Mouse (Mus musculus): ENCODE measurements around the gene Phkb. TPM values are rescaled to one million over a fixed set of nuclear protein-coding genes. Genes with fewer than 3 reads are reported as not detected.

Phkb gene
- polyA plus RNA-seq, 1 experiment from 2014 or later: 42.0 TPM

GRCm38 (mm10) chr8:86058618-86059017, 217.9 kb downstream of the Phkb start:
- Histone ChIP-seq H3K9me3 (replicated peaks) (no peaks in the 10 kb centered on the region), H3K27me3 (ENCODE audit: low read depth, poor library complexity, severe bottlenecking) (no peaks in the 10 kb centered on the region), H3K4me3 (no peak overlapping the region), H3K27ac (replicated peaks) (no peak overlapping the region), H3K36me3 (peaks cover 41% of the 10 kb centered on the region), H3K4me1 (no peaks in the 10 kb centered on the region)
- WGBS: 94% methylated on average over 5 of the region's 5 CpGs
- DNase-seq (ENCODE audit: low spot score): no peak

GRCm38 (mm10) chr8:86059130-86059529, 218.4 kb downstream of the Phkb start:
- Histone ChIP-seq H3K4me3 (no peak overlapping the region), H3K4me1 (no peaks in the 10 kb centered on the region), H3K9me3 (replicated peaks) (no peaks in the 10 kb centered on the region), H3K27me3 (ENCODE audit: low read depth, poor library complexity, severe bottlenecking) (no peaks in the 10 kb centered on the region), H3K27ac (replicated peaks) (no peak overlapping the region), H3K36me3 (peaks cover 43% of the 10 kb centered on the region)
- no peak for DNase-seq (ENCODE audit: low spot score)
- WGBS: 85% methylated on average over 5 of the region's 5 CpGs

GRCm38 (mm10) chr8:86063411-86063810, 222.7 kb downstream of the Phkb start:
- WGBS: 89% methylated on average over 2 of the region's 2 CpGs
- no peaks in the 10 kb centered on the region for H3K9me3 ChIP-seq (replicated peaks)

GRCm38 (mm10) chr8:86079433-86079832, 238.7 kb downstream of the Phkb start:
- no peak overlapping the region for H3K4me3 ChIP-seq
- H3K36me3 ChIP-seq: no peaks in the 10 kb centered on the region
- H3K27me3 ChIP-seq (ENCODE audit: low read depth, poor library complexity, severe bottlenecking): no peaks in the 10 kb centered on the region
- no peak overlapping the region for H3K27ac ChIP-seq (replicated peaks)
- no peak for DNase-seq (ENCODE audit: low spot score)
- no peaks in the 10 kb centered on the region for H3K4me1 ChIP-seq
- no peaks in the 10 kb centered on the region for H3K9me3 ChIP-seq (replicated peaks)
- WGBS: 98% methylated on average over 1 of the region's 1 CpGs

More at GRCm38 (mm10) chr8:86063411-86063810, 222.7 kb downstream of the Phkb start:
- Histone ChIP-seq H3K27me3 (ENCODE audit: low read depth, poor library complexity, severe bottlenecking) (no peaks in the 10 kb centered on the region), H3K4me1 (no peaks in the 10 kb centered on the region), H3K36me3 (peaks cover 27% of the 10 kb centered on the region), H3K4me3 (no peak overlapping the region), H3K27ac (replicated peaks) (no peak overlapping the region)
- no peak for DNase-seq (ENCODE audit: low spot score)

GRCm38 (mm10) chr8:86083346-86083745, 242.6 kb downstream of the Phkb start:
- DNase-seq (ENCODE audit: low spot score): no peak
- H3K27ac ChIP-seq (replicated peaks): no peak overlapping the region
- no peaks in the 10 kb centered on the region for H3K27me3 ChIP-seq (ENCODE audit: low read depth, poor library complexity, severe bottlenecking)
- no peaks in the 10 kb centered on the region for H3K36me3 ChIP-seq
- 86% methylated on average over 4 of the region's 4 CpGs for WGBS
- H3K9me3 ChIP-seq (replicated peaks): no peaks in the 10 kb centered on the region
- H3K4me3 ChIP-seq: no peak overlapping the region
- H3K4me1 ChIP-seq: no peaks in the 10 kb centered on the region

- Histone ChIP-seq H3K27ac (replicated peaks) (no peak overlapping the region), H3K27me3 (ENCODE audit: low read depth, poor library complexity, severe bottlenecking) (no peaks in the 10 kb centered on the region), H3K9me3 (replicated peaks) (no peaks in the 10 kb centered on the region), H3K36me3 (no peaks in the 10 kb centered on the region), H3K4me1 (no peaks in the 10 kb centered on the region), H3K4me3 (no peak overlapping the region)
- DNase-seq (ENCODE audit: low spot score): no peak
- WGBS: 89% methylated on average over 2 of the region's 2 CpGs
These were observed 246.0 kb downstream of the Phkb start for GRCm38 (mm10) chr8:86086791-86087190.

- 81% methylated on average over 1 of the region's 1 CpGs for WGBS
- no peaks in the 10 kb centered on the region for H3K36me3 ChIP-seq
- H3K4me3 ChIP-seq: no peak overlapping the region
- H3K27me3 ChIP-seq (ENCODE audit: low read depth, poor library complexity, severe bottlenecking): no peaks in the 10 kb centered on the region
- no peaks in the 10 kb centered on the region for H3K4me1 ChIP-seq
- no peak overlapping the region for H3K27ac ChIP-seq (replicated peaks)
- DNase-seq (ENCODE audit: low spot score): no peak
- no peaks in the 10 kb centered on the region for H3K9me3 ChIP-seq (replicated peaks)
These were observed 246.7 kb downstream of the Phkb start for GRCm38 (mm10) chr8:86087468-86087867.

- Histone ChIP-seq H3K4me3 (no peak overlapping the region), H3K27ac (replicated peaks) (no peak overlapping the region), H3K4me1 (no peaks in the 10 kb centered on the region), H3K27me3 (ENCODE audit: low read depth, poor library complexity, severe bottlenecking) (no peaks in the 10 kb centered on the region), H3K36me3 (no peaks in the 10 kb centered on the region), H3K9me3 (replicated peaks) (no peaks in the 10 kb centered on the region)
- 89% methylated on average over 10 of the region's 10 CpGs for WGBS
- no peak for DNase-seq (ENCODE audit: low spot score)
These were observed 249.9 kb downstream of the Phkb start for GRCm38 (mm10) chr8:86090666-86091065.

Other genes starting within 250 kb of the Phkb start
- gene Neto2, start 140.0 kb upstream of the Phkb start, polyA plus RNA-seq (2016; fragmentation: Nextera tagmentation; extraction: Ambion mirVana): 16.8 and 21.3 TPM in 2 replicates
- 68.0 and 78.7 TPM in 2 replicates for gene Itfg1, start within 50 bp of the Phkb start, polyA plus RNA-seq (2016; fragmentation: Nextera tagmentation; extraction: Ambion mirVana)